ENCODE assay signal across 24 mouse cellular contexts in the genomic region with DNA sequence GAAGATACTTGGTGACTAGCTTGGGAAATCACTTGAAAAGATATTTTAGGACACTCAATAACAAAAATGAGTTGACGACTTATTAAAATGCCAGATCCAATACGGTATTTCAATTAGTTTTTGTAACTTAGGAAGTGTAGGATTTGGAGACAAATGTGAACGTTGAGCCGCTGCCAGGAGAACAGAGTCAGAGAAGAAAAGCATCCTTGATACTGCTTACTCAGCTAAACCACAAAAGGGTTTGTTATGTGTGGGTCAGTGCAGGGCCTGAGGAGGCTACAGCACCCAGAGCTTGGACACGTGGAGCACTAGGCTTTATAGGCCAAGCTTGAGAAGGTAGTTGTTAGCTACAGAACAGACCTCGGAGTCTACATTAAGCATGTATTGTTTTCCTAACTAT. TPM values are rescaled to one million over a fixed set of nuclear protein-coding genes. Genes with fewer than 3 reads are reported as not detected.
DNase-seq lines count a peak whose midpoint lies in the region; ATAC-seq lines count a peak whose summit lies in the region.
"Had no signal": no experiment of that assay in that cellular context is flagged by ENCODE, and none has a peak within 500 bp of the region (broad histone marks: within the 10 kb centered on the region; RNA-seq: fewer than 3 reads in every experiment).

No protein-coding gene starts in this region.

- no peak overlapping the region for H3K9ac ChIP-seq in hindbrain, embryonic 14.5 days
- H3K9ac ChIP-seq in hindbrain, embryonic 12.5 days, result no peak overlapping the region
- no peak overlapping the region for H3K9ac ChIP-seq in liver, embryonic 12.5 days
- H3K9ac ChIP-seq: heart, embryonic 15.5 days; kidney, embryonic 15.5 days; liver, embryonic 14.5 days; lung, embryonic 14.5 days; neural tube, embryonic 12.5 days had no signal

- no peak overlapping the region for H3K27ac ChIP-seq in hindbrain, embryonic 14.5 days
- no peak overlapping the region for H3K27ac ChIP-seq in hindbrain, embryonic 12.5 days
- H3K27ac ChIP-seq in liver, embryonic 12.5 days, result no peak overlapping the region
- H3K27ac ChIP-seq: forebrain, embryonic 10.5 days; gastrocnemius, adult 2 months; heart, embryonic 15.5 days; kidney, embryonic 15.5 days; liver, embryonic 14.5 days; neural tube, embryonic 12.5 days had no signal

- H3K4me2 ChIP-seq in hindbrain, embryonic 14.5 days (replicated peaks), result no peak overlapping the region
- H3K4me2 ChIP-seq in hindbrain, embryonic 12.5 days (replicated peaks), result no peak overlapping the region
- H3K4me2 ChIP-seq in liver, embryonic 12.5 days, result no peak overlapping the region
- H3K4me2 ChIP-seq: heart, embryonic 15.5 days; kidney, embryonic 15.5 days; lung, embryonic 14.5 days; neural tube, embryonic 12.5 days had no signal

- H3K36me3 ChIP-seq in hindbrain, embryonic 14.5 days (replicated peaks; ENCODE audit: control insufficient read depth, insufficient read depth), result no peaks in the 10 kb centered on the region
- no peaks in the 10 kb centered on the region for H3K36me3 ChIP-seq in hindbrain, embryonic 12.5 days
- no peaks in the 10 kb centered on the region for H3K36me3 ChIP-seq in liver, embryonic 12.5 days
- H3K36me3 ChIP-seq: heart, embryonic 15.5 days; neural tube, embryonic 12.5 days had no signal

- WGBS in hindbrain, embryonic 14.5 days, result 82% methylated on average over 6 of the region's 6 CpGs
- 77% methylated on average over 6 of the region's 6 CpGs for WGBS in hindbrain, embryonic 12.5 days
- WGBS in liver, embryonic 12.5 days (ENCODE audit: insufficient replicate concordance), result 82% methylated on average over 6 of the region's 6 CpGs

- H3K4me3 ChIP-seq in hindbrain, embryonic 14.5 days (replicated peaks; ENCODE audit: low read length), result no peak overlapping the region
- H3K4me3 ChIP-seq in hindbrain, embryonic 12.5 days, result no peak overlapping the region
- no peak overlapping the region for H3K4me3 ChIP-seq in liver, embryonic 12.5 days
- H3K4me3 ChIP-seq: forebrain, embryonic 10.5 days; gastrocnemius, adult 2 months; heart, embryonic 15.5 days; kidney, embryonic 15.5 days; neural tube, embryonic 12.5 days had no signal

- no peaks in the 10 kb centered on the region for H3K27me3 ChIP-seq in hindbrain, embryonic 14.5 days (ENCODE audit: control insufficient read depth, insufficient read depth, low read length)
- H3K27me3 ChIP-seq in hindbrain, embryonic 12.5 days, result no peaks in the 10 kb centered on the region
- H3K27me3 ChIP-seq in liver, embryonic 12.5 days (replicated peaks), result no peaks in the 10 kb centered on the region
- H3K27me3 ChIP-seq: heart, embryonic 15.5 days; kidney, embryonic 15.5 days; megakaryocyte, embryonic 14.5 days; neural tube, embryonic 12.5 days; Patski had no signal

- ATAC-seq in hindbrain, embryonic 14.5 days (ENCODE audit: low FRiP score), result 0 out of 2 replicates have a peak, but pooled peaks have one; percentile 43
- no peak for ATAC-seq in hindbrain, embryonic 12.5 days (ENCODE audit: low FRiP score)
- ATAC-seq in liver, embryonic 12.5 days, result no peak
- ATAC-seq: intestine, postnatal 0 days; Patski had no signal

- no peaks in the 10 kb centered on the region for H3K9me3 ChIP-seq in hindbrain, embryonic 14.5 days (ENCODE audit: control insufficient read depth, low read length)
- H3K9me3 ChIP-seq in hindbrain, embryonic 12.5 days (replicated peaks), result no peaks in the 10 kb centered on the region
- H3K9me3 ChIP-seq in liver, embryonic 12.5 days (replicated peaks), result no peaks in the 10 kb centered on the region
- H3K9me3 ChIP-seq: forebrain, embryonic 10.5 days; heart, embryonic 15.5 days; kidney, embryonic 15.5 days; megakaryocyte, embryonic 14.5 days; neural tube, embryonic 12.5 days had no signal

- no peak for DNase-seq in hindbrain, embryonic 14.5 days (ENCODE audit: low spot score)
- peak; percentile 16 for DNase-seq in right cerebral cortex, postnatal 4 days
- no peak for DNase-seq in right cerebral cortex, adult 2 months (ENCODE audit: low spot score in 2 of 2)
- DNase-seq in brain, adult 2 months (ENCODE audit: low read depth, low spot score), result peak; percentile 63
- no peak for DNase-seq in cerebellum, adult 11 months
- DNase-seq: cerebellum, adult 8-10 months; cerebellum, postnatal 36 days; gastrocnemius, adult 2 months; heart, postnatal 4 days; kidney, postnatal 4 days; lung, embryonic 14.5 days; midbrain, embryonic 14.5 days; retina, postnatal 1 day; thymus, postnatal 36 days had no signal

- no peaks in the 10 kb centered on the region for H3K4me1 ChIP-seq in hindbrain, embryonic 14.5 days (replicated peaks; ENCODE audit: control insufficient read depth, insufficient read depth, low read length)
- H3K4me1 ChIP-seq in hindbrain, embryonic 12.5 days, result no peaks in the 10 kb centered on the region
- peaks cover 14% of the 10 kb centered on the region for H3K4me1 ChIP-seq in liver, embryonic 12.5 days
- H3K4me1 ChIP-seq: neural tube, embryonic 12.5 days had no signal

RNA-seq across cellular contexts. Expression of a gene that starts 18.4 kb away (rescaled TPM):
- polyA plus RNA-seq in hindbrain, embryonic 14.5 days (2014; fragmentation: Nextera tagmentation; extraction: Ambion mirVana), result 50.0 and 54.3 TPM in 2 replicates
- polyA plus RNA-seq in hindbrain, embryonic 12.5 days (2016; fragmentation: Nextera tagmentation; extraction: Ambion mirVana), result 81.3 and 83.7 TPM in 2 replicates
- polyA plus RNA-seq in liver, embryonic 12.5 days (2016; fragmentation: Nextera tagmentation; extraction: Ambion mirVana), result 29.6 and 30.1 TPM in 2 replicates

Comparison
In these comparisons a context has a peak if more than half of its experiments do, and no peak if none do; other contexts are left out.
1. DNase-seq: peak in right cerebral cortex, postnatal 4 days (single experiment) and brain, adult 2 months (single experiment); none in hindbrain, embryonic 14.5 days (single experiment), right cerebral cortex, adult 2 months (0 of 2) and cerebellum, adult 11 months (single experiment).